Mouse (Mus musculus) T-helper 2 cell (primary cell): Measurements from ENCODE around the gene Olfr1173.

Experiments used
- in situ Hi-C: fragments of 300-600 bp; cut with MboI, MseI; formaldehyde crosslinking; loops from one replicate; pipeline ENCODE4 v1.15.1; 2025; ENCODE audit warnings: high pct_unique_total_duplicates

The Olfr1173 gene

GRCm38 (mm10) chr2:88279775-88280174 is at the start of gene Olfr1173:
TSS of gene Olfr1173 (minus strand) at chr2:88279875.
- in situ Hi-C loops: no loop called here

- in situ Hi-C loops: no loop called here
Measured at GRCm38 (mm10) chr2:88327115-88327514, 47.4 kb upstream of the Olfr1173 start, which contains the start of gene Olfr1175-ps. TSS of gene Olfr1175-ps (minus strand) at chr2:88327215.

- in situ Hi-C loops: no loop called here
Measured at GRCm38 (mm10) chr2:88315035-88315434, 35.4 kb upstream of the Olfr1173 start, which contains the start of gene Olfr1174-ps. TSS of gene Olfr1174-ps (minus strand) at chr2:88315135.

- in situ Hi-C loops: no loop called here
Measured at GRCm38 (mm10) chr2:88228234-88228633, 51.4 kb downstream of the Olfr1173 start, which contains the start of gene Olfr1170. TSS of gene Olfr1170 (minus strand) at chr2:88228334.
